Mouse (Mus musculus) hindbrain, embryonic 10.5 days (tissue): ENCODE data around the gene Rnf24. TPM values are rescaled to one million over a fixed set of nuclear protein-coding genes. Genes with fewer than 3 reads are reported as not detected.

Source experiments
- DNase-seq: peaks from one replicate; pipeline ENCODE4 v3.0.0-alpha.2; 2017; ENCODE audit warnings: low spot score
- H3K27ac ChIP-seq: fragments of 300-500 bp; sonication (generic); 2 replicates; pipeline ENCODE4 v1.5.1; 2016; ENCODE audit warnings: mild to moderate bottlenecking, moderate library complexity
- H3K27me3 ChIP-seq: fragments of 300-500 bp; sonication (generic); 2 replicates; pipeline ENCODE4 v1.6.1; 2016; ENCODE audit warnings: mild to moderate bottlenecking; ENCODE audit not compliant: poor library complexity, insufficient read depth, severe bottlenecking
- H3K36me3 ChIP-seq: fragments of 300-500 bp; sonication (generic); 2 replicates; pipeline ENCODE4 v1.6.1; 2016; ENCODE audit warnings: mild to moderate bottlenecking, moderate library complexity
- H3K4me1 ChIP-seq: fragments of 300-500 bp; sonication (generic); replicated peaks from 2 replicates; pipeline ENCODE4 v1.6.1; 2016; ENCODE audit warnings: mild to moderate bottlenecking
- H3K4me3 ChIP-seq: fragments of 300-500 bp; sonication (generic); 2 replicates; pipeline ENCODE4 v1.5.1; 2016; ENCODE audit warnings: mild to moderate bottlenecking, moderate library complexity
- H3K9me3 ChIP-seq: fragments of 300-500 bp; sonication (generic); 2 replicates; pipeline ENCODE4 v1.6.1; 2016; ENCODE audit warnings: mild to moderate bottlenecking, moderate library complexity
- WGBS: fragments of 180-500 bp; shearing (Covaris S2); methylation state at CpG from one replicate; pipeline ENCODE4 v1.1.7; 2016; 5-methylcytosine and 5-hydroxymethylcytosine counted together
- polyA plus RNA-seq: library from polyadenylated mRNA; unstranded; fragments of >200 nt; fragmentation: Nextera tagmentation; extraction: Ambion mirVana; gene quantifications from 2 replicates; pipeline ENCODE4 v1.2.1, GENCODE M21; 2016

Rnf24 gene
- polyA plus RNA-seq, 1 experiment from 2014 or later, result 10.6 TPM

- H3K36me3 ChIP-seq, result peaks cover 93% of the 10 kb centered on the region
- H3K27me3 ChIP-seq, result no peaks in the 10 kb centered on the region
- WGBS, result 95% methylated on average over 2 of the region's 2 CpGs
Measured at GRCm38 (mm10) chr2:131296746-131297261, 55.9 kb downstream of the Rnf24 start.

DNA sequence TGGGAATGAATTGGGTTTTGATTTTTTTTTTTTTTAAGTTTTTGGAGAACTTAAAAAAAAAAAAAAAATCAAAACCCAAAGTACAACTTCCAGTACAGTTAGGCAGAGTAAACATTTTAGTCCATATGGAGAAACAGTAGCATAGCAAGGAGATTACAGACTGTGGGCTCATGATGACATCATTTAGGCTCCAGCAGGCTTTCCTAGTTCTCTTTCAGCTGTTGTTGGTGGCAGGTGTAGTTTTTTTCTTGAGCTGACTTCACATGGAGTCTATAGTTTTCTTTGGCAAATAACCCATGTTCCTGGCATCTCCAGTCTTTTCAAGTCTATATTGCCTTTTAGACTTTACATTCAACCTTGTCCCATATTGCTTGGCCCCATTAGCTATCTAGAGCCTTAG, 62.0 kb downstream of the Rnf24 start:
- Histone ChIP-seq H3K27ac (no peak overlapping the region), H3K36me3 (peaks cover 95% of the 10 kb centered on the region), H3K27me3 (no peaks in the 10 kb centered on the region)

More at GRCm38 (mm10) chr2:131296746-131297261, 55.9 kb downstream of the Rnf24 start:
- Histone ChIP-seq H3K4me1 (0 out of 2 replicates have a peak, but pooled peaks cover 4% of the 10 kb centered on the region), H3K4me3 (no peak overlapping the region), H3K9me3 (no peaks in the 10 kb centered on the region), H3K27ac (no peak overlapping the region)
- DNase-seq, result no peak

DNA sequence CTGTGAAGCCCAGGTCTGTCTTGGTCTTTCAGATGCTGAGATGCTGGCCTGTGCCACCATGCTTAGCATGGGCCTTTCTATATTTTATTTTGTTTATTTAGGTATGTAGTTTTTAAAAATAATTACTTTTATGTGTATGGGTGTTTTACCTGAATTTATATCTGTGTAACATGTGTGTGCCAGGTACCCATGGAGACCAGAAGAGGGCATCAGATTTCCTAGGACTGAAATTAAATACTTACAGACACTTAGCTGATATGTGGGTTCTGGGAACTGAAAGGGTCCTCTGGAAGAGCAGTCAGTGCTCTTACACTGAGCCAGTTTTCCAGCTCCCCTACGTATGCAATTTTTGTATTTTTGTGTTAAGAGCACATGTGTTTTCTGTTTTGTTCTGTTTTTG, 66.4 kb downstream of the Rnf24 start:
- Histone ChIP-seq H3K4me1 (no peaks in the 10 kb centered on the region), H3K9me3 (no peaks in the 10 kb centered on the region), H3K27ac (no peak overlapping the region), H3K27me3 (no peaks in the 10 kb centered on the region), H3K4me3 (no peak overlapping the region), H3K36me3 (peaks cover 93% of the 10 kb centered on the region)
- no peak for DNase-seq
- WGBS, result 95% methylated on average over 1 of the region's 1 CpGs

More for the DNA sequence above, 62.0 kb downstream of the Rnf24 start:
- DNase-seq, result no peak
- Histone ChIP-seq H3K9me3 (no peaks in the 10 kb centered on the region), H3K4me3 (no peak overlapping the region), H3K4me1 (no peaks in the 10 kb centered on the region)

- 87% methylated on average over 1 of the region's 1 CpGs for WGBS
- Histone ChIP-seq H3K36me3 (peaks cover 97% of the 10 kb centered on the region), H3K4me3 (no peak overlapping the region)
Measured at GRCm38 (mm10) chr2:131281596-131281995, 71.1 kb downstream of the Rnf24 start.

DNA sequence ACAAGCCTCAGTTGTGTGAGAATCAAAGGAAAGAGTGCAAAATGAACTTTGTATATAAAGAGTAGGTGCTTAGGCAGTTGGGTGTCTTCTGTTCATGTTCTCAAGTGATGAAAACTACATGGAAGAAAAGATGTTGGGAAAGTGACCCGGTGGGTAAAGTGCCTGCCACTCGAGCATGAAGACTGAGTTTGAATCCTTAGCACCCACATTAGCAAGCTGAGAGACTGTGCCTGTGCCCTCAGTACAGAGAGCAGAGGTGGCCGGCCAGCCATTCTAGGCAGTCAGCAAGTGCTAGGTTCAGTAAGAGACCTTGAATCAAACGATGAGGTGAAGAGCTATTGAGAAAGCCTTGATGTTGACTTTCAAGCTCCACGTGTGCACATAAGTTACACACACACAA, 76.0 kb downstream of the Rnf24 start:
- Histone ChIP-seq H3K4me3 (no peak overlapping the region), H3K9me3 (no peaks in the 10 kb centered on the region), H3K27ac (no peak overlapping the region), H3K36me3 (peaks cover 86% of the 10 kb centered on the region), H3K4me1 (no peaks in the 10 kb centered on the region), H3K27me3 (no peaks in the 10 kb centered on the region)
- no peak for DNase-seq
- 94% methylated on average over 5 of the region's 5 CpGs for WGBS

More at GRCm38 (mm10) chr2:131281596-131281995, 71.1 kb downstream of the Rnf24 start:
- Histone ChIP-seq H3K9me3 (no peaks in the 10 kb centered on the region), H3K27me3 (no peaks in the 10 kb centered on the region), H3K27ac (no peak overlapping the region), H3K4me1 (no peaks in the 10 kb centered on the region)
- DNase-seq, result no peak

- Histone ChIP-seq H3K4me1 (no peaks in the 10 kb centered on the region), H3K27ac (no peak overlapping the region), H3K9me3 (no peaks in the 10 kb centered on the region), H3K27me3 (no peaks in the 10 kb centered on the region), H3K36me3 (peaks cover 84% of the 10 kb centered on the region), H3K4me3 (no peak overlapping the region)
- DNase-seq, result no peak
- 95% methylated on average over 3 of the region's 3 CpGs for WGBS
Measured at GRCm38 (mm10) chr2:131275493-131275892, 77.2 kb downstream of the Rnf24 start.

DNA sequence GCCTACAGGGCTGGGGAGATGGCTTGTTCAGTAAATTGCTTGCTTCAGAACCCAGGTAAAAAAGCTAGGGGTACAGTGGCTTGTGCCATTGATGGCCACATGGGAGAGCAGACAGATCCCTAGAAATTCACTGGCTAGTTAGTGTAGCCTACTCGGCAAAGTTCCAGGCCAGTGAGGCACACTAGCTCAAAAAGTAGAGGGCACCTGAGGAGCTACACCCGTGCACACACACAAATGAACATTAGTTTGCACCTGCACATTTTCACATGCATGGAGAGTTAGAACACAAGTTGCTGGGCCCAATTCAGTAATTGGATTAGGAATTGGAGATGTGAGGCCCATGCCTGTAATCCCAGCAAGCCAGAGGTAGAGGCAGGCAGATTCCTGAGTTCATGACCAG, 87.6 kb downstream of the Rnf24 start:
- Histone ChIP-seq H3K4me1 (peaks cover 38% of the 10 kb centered on the region), H3K27me3 (no peaks in the 10 kb centered on the region), H3K36me3 (peaks cover 26% of the 10 kb centered on the region), H3K27ac (no peak overlapping the region), H3K4me3 (0 out of 2 replicates have a peak overlapping the region, but pooled peaks have one; percentile 89), H3K9me3 (no peaks in the 10 kb centered on the region)
- 86% methylated on average over 2 of the region's 2 CpGs for WGBS
- DNase-seq, result no peak

DNA sequence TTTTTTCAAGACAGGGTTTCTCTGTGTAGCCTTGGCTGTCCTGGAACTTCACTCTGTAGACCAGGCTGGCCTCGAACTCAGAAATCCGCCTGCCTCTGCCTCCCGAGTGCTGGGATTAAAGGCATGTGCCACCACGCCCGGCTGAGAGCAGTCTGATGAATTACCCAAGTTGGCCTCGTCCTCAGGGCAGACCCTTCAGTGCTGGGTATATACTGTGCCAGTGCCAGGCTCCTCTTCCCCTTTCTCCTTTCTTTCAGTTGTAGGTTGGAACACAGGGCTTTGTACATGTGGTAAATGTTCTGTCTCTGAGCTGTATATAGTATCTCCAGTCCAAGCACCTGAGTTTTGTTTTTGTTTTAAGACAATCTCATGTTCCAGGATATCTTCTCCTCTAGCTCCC, 88.7 kb downstream of the Rnf24 start:
- peaks cover 38% of the 10 kb centered on the region for H3K4me1 ChIP-seq
- H3K4me3 ChIP-seq, result peak overlapping the region; percentile 89
- no peak for DNase-seq
- H3K27ac ChIP-seq, result no peak overlapping the region; the same call in 1 of the 2 replicates
- 80% methylated on average over 6 of the region's 6 CpGs for WGBS
- H3K9me3 ChIP-seq, result no peaks in the 10 kb centered on the region
- H3K36me3 ChIP-seq, result peaks cover 16% of the 10 kb centered on the region
- H3K27me3 ChIP-seq, result no peaks in the 10 kb centered on the region

DNA sequence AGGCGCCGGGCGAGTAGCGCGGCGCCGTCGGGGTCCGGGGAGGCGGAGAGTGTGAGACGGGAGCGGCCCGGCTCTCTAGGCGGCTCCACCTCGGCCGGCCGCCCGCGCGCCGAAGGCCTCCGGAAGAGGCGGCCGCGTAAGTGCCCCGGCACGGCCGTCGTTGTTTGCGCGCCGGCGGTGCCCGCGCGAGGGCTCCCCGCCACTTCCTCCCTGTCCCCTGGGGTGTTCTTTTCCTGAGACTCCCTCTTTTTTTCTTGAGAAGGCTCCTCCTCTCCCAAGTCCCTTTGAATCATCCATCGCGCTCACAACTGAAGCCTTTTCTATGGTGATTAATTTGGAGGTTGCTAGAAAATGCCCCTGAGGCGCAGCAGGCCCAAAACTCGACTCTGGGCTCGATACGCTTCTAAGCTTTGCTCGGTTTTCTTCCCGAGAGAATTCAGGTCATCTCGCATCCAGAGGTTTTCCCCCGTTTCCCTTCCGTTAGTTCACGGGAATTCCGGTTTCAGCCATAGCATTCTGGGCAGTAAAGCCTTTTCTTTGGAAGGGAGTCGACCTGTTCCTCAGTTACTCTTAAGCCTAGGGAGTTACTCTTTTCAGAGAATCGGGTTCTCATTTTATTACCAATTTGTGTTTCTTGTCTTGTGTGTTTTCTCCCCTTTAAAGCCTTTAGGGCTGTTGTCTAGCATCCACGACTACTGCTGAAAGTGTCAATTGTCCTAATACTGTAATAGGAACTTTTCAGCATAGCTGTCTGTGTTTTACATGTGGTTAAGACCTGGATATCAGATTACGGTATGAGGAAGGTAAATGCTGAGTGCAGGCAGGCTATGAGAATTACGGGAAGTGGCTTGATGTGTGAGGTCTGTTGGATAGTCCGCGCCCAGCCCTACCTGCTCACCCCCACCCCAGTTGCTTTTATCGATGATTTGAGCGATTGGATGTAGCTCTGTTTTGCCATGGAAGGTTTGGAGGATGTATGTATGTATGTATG, 89.7 kb downstream of the Rnf24 start:
- under 1% methylated on average over 59 of the region's 59 CpGs for WGBS
- Histone ChIP-seq H3K27me3 (no peaks in the 10 kb centered on the region), H3K4me3 (peak overlapping the region; percentile 89), H3K36me3 (0 out of 2 replicates have a peak, but pooled peaks cover 10% of the 10 kb centered on the region), H3K27ac (peak overlapping the region; percentile 99), H3K4me1 (peaks cover 38% of the 10 kb centered on the region), H3K9me3 (no peaks in the 10 kb centered on the region)
- peak; percentile 8 for DNase-seq

DNA sequence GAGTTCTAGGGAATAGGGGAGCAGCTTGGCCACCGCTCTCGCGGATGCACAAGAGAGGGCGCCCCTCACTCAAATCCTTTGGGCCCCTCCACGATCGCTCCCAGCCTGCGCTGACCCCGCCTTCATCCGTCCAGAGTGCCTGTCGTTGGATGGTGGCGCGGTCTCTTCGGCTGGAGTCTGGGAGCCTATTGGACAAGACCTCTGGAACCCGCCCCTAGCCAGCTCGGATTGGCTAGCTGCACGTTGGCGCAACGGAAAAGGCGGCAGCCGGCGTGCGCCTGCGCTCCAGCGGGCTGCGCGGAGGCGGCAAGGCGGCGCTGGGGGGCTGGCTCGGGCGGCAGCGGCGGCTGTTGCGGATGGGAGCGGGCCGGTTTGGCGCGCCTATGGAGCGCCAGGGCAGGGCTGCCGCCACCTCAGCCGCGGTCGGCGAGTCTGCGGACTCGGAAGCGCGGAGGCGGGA, 90.4 kb downstream of the Rnf24 start, which contains the start of gene Pank2:
Gene Pank2, plus strand, starts transcription at position 283 of the 460 bp plus-strand sequence.
- Histone ChIP-seq H3K27me3 (no peaks in the 10 kb centered on the region), H3K27ac (peak within 1 kb of the TSS; percentile 99), H3K4me1 (peaks cover 38% of the 10 kb centered on the region), H3K9me3 (no peaks in the 10 kb centered on the region), H3K4me3 (peak within 1 kb of the TSS; percentile 89), H3K36me3 (0 out of 2 replicates have a peak, but pooled peaks cover 4% of the 10 kb centered on the region)
- WGBS, result under 1% methylated on average over 49 of the region's 49 CpGs
- peak; percentile 98 for DNase-seq

DNA sequence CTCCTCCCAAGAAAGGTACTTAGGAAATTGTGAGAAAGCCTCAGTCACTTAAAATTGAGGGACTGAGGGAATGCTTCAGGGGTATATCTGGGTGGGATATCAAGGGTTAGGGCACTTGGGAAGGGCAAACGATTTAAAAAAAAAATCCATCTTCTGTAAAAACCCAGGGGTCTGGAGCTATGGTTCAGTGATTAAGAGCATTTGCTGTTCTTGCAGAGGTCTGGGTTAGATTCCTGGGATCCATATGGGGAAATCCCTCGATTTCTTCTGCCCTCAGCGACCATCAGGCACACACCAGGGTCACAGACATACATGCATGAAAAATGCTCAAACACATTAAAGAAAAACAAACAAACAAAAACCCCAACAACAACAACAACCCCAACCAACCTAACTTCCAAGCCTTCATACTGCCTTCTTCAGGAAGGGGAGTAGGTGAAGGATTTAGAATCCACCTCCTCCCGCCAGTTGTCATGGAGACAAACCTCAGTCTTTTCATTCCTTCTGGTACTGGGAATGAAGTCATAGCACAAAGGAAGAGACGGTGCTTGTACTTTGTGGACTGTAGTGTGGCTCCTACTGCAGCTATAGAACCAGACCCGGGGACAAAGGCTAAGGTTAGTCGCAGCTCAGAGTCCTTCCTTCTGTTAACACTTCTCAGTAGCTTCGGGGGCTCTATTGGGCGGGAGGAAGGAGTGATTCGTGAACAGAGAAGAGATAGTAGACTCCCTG, 91.0 kb downstream of the Rnf24 start:
- no peak for DNase-seq
- 0 out of 2 replicates have a peak, but pooled peaks cover 4% of the 10 kb centered on the region for H3K36me3 ChIP-seq
- peak overlapping the region; percentile 89 for H3K4me3 ChIP-seq
- H3K9me3 ChIP-seq, result no peaks in the 10 kb centered on the region
- 4% methylated on average over 10 of the region's 10 CpGs for WGBS
- peak overlapping the region; percentile 99 for H3K27ac ChIP-seq
- H3K4me1 ChIP-seq, result peaks cover 38% of the 10 kb centered on the region
- no peaks in the 10 kb centered on the region for H3K27me3 ChIP-seq

DNA sequence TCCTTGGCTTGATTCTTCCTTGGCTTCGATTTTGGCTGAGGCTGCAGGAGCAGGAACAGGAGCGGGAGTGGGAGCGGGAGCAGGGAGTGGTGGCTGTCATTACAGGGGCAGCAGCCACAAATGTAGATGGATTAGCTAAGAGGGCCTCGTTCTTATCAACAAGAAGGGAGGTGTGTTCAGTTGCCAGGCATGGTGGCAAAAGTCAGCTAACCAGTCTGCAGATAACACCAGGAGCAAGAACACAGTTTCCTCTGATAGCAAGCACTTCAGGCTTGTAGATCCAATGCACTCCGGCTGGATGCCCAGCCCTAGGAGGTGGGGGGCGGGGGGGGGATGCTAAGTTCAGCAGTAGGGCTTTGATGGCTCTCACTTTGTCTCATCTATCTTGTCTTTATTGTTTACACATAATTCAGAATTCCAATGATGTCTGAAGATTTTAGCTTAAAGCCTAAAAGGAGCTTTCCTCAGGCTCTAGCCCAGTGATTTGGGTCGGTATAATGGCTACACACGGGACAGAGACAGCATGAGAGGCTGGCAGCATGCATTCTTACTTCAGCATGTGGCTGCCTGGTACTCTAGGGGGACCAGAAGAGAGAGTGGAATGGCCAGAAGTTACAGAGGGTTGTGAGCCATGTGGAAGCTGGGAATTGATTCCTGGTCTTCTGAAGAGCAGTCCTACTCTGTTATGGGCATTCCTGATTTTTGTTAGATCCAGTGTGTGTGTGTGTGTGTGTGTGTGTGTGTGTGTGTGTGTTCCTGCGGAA, 92.0 kb downstream of the Rnf24 start:
- H3K27me3 ChIP-seq, result no peaks in the 10 kb centered on the region
- no peaks in the 10 kb centered on the region for H3K9me3 ChIP-seq
- 69% methylated on average over 9 of the region's 9 CpGs for WGBS
- DNase-seq, result no peak
- peaks cover 38% of the 10 kb centered on the region for H3K4me1 ChIP-seq
- H3K4me3 ChIP-seq, result peak overlapping the region; percentile 89; the same call in 1 of the 2 replicates
- H3K27ac ChIP-seq, result peak overlapping the region; percentile 99
- 0 out of 2 replicates have a peak, but pooled peaks cover 4% of the 10 kb centered on the region for H3K36me3 ChIP-seq
